ENCODE assay signal across 23 mouse cellular contexts in the genomic region with DNA sequence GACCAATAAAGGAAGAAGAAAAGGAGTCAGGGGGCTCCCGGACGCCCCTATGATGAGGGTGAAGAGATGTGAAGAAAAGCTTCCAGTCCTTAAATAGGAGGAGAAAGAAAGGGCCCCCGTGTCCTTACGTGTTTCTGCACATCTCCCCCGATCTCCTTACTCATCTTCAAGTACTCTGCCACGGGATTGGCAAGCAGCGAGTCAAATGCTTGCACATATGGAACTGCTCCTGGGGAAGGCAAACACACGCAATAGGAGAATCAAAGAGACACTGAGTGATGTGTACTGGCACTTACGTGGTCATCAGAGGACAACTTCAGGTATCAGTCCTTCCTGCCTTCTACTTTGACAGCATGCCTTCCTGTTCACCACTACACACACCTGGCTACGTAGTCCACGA. TPM values are rescaled to one million over a fixed set of nuclear protein-coding genes. Genes with fewer than 3 reads are reported as not detected.
A peak's percentile ranks its signal among the peaks of the same experiment; 100 is the strongest.
DNase-seq lines count a peak whose midpoint lies in the region; ATAC-seq and TF ChIP-seq lines count a peak whose summit lies in the region.
"Had no signal": no experiment of that assay in that cellular context is flagged by ENCODE, and none has a peak within 500 bp of the region (broad histone marks: within the 10 kb centered on the region; RNA-seq: fewer than 3 reads in every experiment).

No protein-coding gene starts in this region.

- no peaks in the 10 kb centered on the region for H3K9me3 ChIP-seq in megakaryocyte, embryonic 14.5 days
- no peaks in the 10 kb centered on the region for H3K9me3 ChIP-seq in stomach, postnatal 0 days (ENCODE audit: control insufficient read depth, low read length)
- H3K9me3 ChIP-seq: forebrain, embryonic 15.5 days; hindbrain, embryonic 12.5 days; limb, embryonic 12.5 days; liver, embryonic 15.5 days; midbrain, embryonic 13.5 days; stomach, embryonic 15.5 days had no signal

- H3K4me3 ChIP-seq in cortical plate, adult 2 months (ENCODE audit: insufficient read depth, low read length) = no peak overlapping the region
- peak overlapping the region; percentile 88 for H3K4me3 ChIP-seq in megakaryocyte, embryonic 14.5 days (replicated peaks)
- H3K4me3 ChIP-seq in stomach, postnatal 0 days (ENCODE audit: low read depth, low read length) = no peak overlapping the region
- H3K4me3 ChIP-seq: forebrain, embryonic 15.5 days; heart, adult 2 months; hindbrain, embryonic 12.5 days; limb, embryonic 12.5 days; liver, embryonic 15.5 days; midbrain, embryonic 13.5 days; stomach, embryonic 15.5 days had no signal

- TF ChIP-seq EP300 in stomach, postnatal 0 days (optimal IDR thresholded peaks at IDR 0.05) = no peak

- no peak overlapping the region for H3K9ac ChIP-seq in stomach, postnatal 0 days (ENCODE audit: low read length)
- H3K9ac ChIP-seq: forebrain, embryonic 15.5 days; hindbrain, embryonic 12.5 days; limb, embryonic 12.5 days; liver, embryonic 15.5 days; midbrain, embryonic 13.5 days; stomach, embryonic 15.5 days had no signal

- TF ChIP-seq CTCF in cortical plate, adult 2 months (IDR thresholded peaks at IDR 0.05; ENCODE audit: extremely low read depth, insufficient read depth, low read length) = no peak
- TF ChIP-seq CTCF in stomach, postnatal 0 days (IDR thresholded peaks at IDR 0.05; ENCODE audit: low read depth) = no peak

- H3K27me3 ChIP-seq in megakaryocyte, embryonic 14.5 days (replicated peaks) = no peaks in the 10 kb centered on the region
- no peaks in the 10 kb centered on the region for H3K27me3 ChIP-seq in stomach, postnatal 0 days (ENCODE audit: control insufficient read depth, insufficient read depth, low read length)
- H3K27me3 ChIP-seq: forebrain, embryonic 15.5 days; hindbrain, embryonic 12.5 days; limb, embryonic 12.5 days; liver, embryonic 15.5 days; midbrain, embryonic 13.5 days; stomach, embryonic 15.5 days had no signal

- H3K36me3 ChIP-seq in megakaryocyte, embryonic 14.5 days (replicated peaks; ENCODE audit: low read length) = peaks cover 93% of the 10 kb centered on the region
- H3K36me3 ChIP-seq in stomach, postnatal 0 days (ENCODE audit: control insufficient read depth, insufficient read depth, low read length) = peaks cover 19% of the 10 kb centered on the region

- DNase-seq in frontal cortex, postnatal 14 days (ENCODE audit: low spot score in 2 of 2) = no peak
- DNase-seq in right cerebral cortex, adult 18-20 months = peak; percentile 47
- DNase-seq in right cerebral cortex, postnatal 25 days = no peak
- no peak for DNase-seq in kidney, adult 8-10 months
- no peak for DNase-seq in stomach, postnatal 0 days (ENCODE audit: low spot score)
- DNase-seq: adrenal gland, postnatal 25 days; cerebellum, adult 2 months; gastrocnemius, postnatal 14 days; heart, adult 2 months; kidney, adult 18-20 months; spleen, adult 18-20 months; thymus, adult 18-20 months had no signal

- no peak overlapping the region for H3K4me2 ChIP-seq in stomach, postnatal 0 days (replicated peaks; ENCODE audit: low read depth)
- H3K4me2 ChIP-seq: forebrain, embryonic 15.5 days; hindbrain, embryonic 12.5 days; limb, embryonic 12.5 days; liver, embryonic 15.5 days; midbrain, embryonic 13.5 days; stomach, embryonic 15.5 days had no signal

- ATAC-seq in frontal cortex, adult (ENCODE audit: low TSS enrichment) = peak; percentile 66
- ATAC-seq in stomach, postnatal 0 days (ENCODE audit: low FRiP score, low TSS enrichment) = no peak
- ATAC-seq: forebrain, embryonic 15.5 days; lung, postnatal 0 days; midbrain, embryonic 13.5 days had no signal

- TF ChIP-seq POLR2A in cortical plate, adult 2 months (IDR thresholded peaks at IDR 0.05; ENCODE audit: extremely low read depth, insufficient read depth, low read length) = no peak

- peak overlapping the region; percentile 63 for H3K27ac ChIP-seq in cortical plate, adult 2 months (ENCODE audit: insufficient read depth, low read length)
- H3K27ac ChIP-seq in stomach, postnatal 0 days (replicated peaks) = no peak overlapping the region
- H3K27ac ChIP-seq: forebrain, embryonic 15.5 days; heart, adult 2 months; hindbrain, embryonic 12.5 days; kidney, postnatal 0 days; limb, embryonic 12.5 days; liver, embryonic 15.5 days; midbrain, embryonic 13.5 days; stomach, embryonic 15.5 days had no signal

- peaks cover 5% of the 10 kb centered on the region for H3K4me1 ChIP-seq in cortical plate, adult 2 months (ENCODE audit: control insufficient read depth, insufficient read depth, low read length)
- peaks cover 95% of the 10 kb centered on the region for H3K4me1 ChIP-seq in megakaryocyte, embryonic 14.5 days
- no peaks in the 10 kb centered on the region for H3K4me1 ChIP-seq in stomach, postnatal 0 days (replicated peaks; ENCODE audit: control insufficient read depth, insufficient read depth)
- H3K4me1 ChIP-seq: forebrain, embryonic 15.5 days; hindbrain, embryonic 12.5 days; limb, embryonic 12.5 days; midbrain, embryonic 13.5 days; stomach, embryonic 15.5 days had no signal

- 90% methylated on average over 11 of the region's 11 CpGs for WGBS in stomach, postnatal 0 days

RNA-seq across cellular contexts. Expression of gene Cap1, which starts 14.6 kb away (rescaled TPM):
- polyA plus RNA-seq in cortical plate, adult 2 months (2012; rRNA removed) = 134 and 146 TPM in 2 replicates
- polyA plus RNA-seq in megakaryocyte, embryonic 14.5 days (2012; ENCODE audit: insufficient read depth, low replicate concordance) = 88.2 and 145 TPM in 2 replicates
- polyA plus RNA-seq in stomach, postnatal 0 days (2015; fragmentation: Nextera tagmentation; extraction: Ambion mirVana) = 53.2 and 56.2 TPM in 2 replicates

RNA-seq across cellular contexts. Expression of gene Ppt1, which starts 35.2 kb away (rescaled TPM):
- 117 and 120 TPM in 2 replicates for polyA plus RNA-seq in cortical plate, adult 2 months (2012; rRNA removed)
- 4.9 TPM in 1 of 2 replicates, not detected in the other for polyA plus RNA-seq in megakaryocyte, embryonic 14.5 days (2012; ENCODE audit: insufficient read depth, low replicate concordance)
- polyA plus RNA-seq in stomach, postnatal 0 days (2015; fragmentation: Nextera tagmentation; extraction: Ambion mirVana) = 46.8 and 50.7 TPM in 2 replicates
